Mouse (Mus musculus) C2C12 (cell line): ENCODE data around the gene Palm2.

ENCODE experiments used
- CTCF ChIP-seq: IDR thresholded peaks from one replicate; pipeline ENCODE4 v1.5.1; 2011; ENCODE audit not compliant: control insufficient read depth, insufficient read depth, insufficient read length
- MYOG ChIP-seq: IDR thresholded peaks from one replicate; pipeline ENCODE4 v1.6.1; 2011; ENCODE audit not compliant: control insufficient read depth, insufficient read length; ENCODE audit errors: extremely low read depth

- TF ChIP-seq CTCF = no peak
- TF ChIP-seq MYOG = no peak
These were observed 28.3 kb downstream of the Palm2 start for GRCm38 (mm10) chr4:57462378-57462777.
